Mouse (Mus musculus) cerebellum, adult 11-12 months (tissue): ENCODE measurements around the gene Ubb.
A peak's percentile ranks its signal among the peaks of the same experiment; 100 is the strongest.

ENCODE experiments used
- DNase-seq: peaks from one replicate; pipeline ENCODE4 v3.0.0; 2022

Gene Ubb

GRCm38 (mm10) chr11:62551226-62552119, 502 bp downstream of the Ubb start:
- peak; percentile 89 for DNase-seq

- DNase-seq = no peak
Observed at GRCm38 (mm10) chr11:62553186-62553585, 2.2 kb downstream of the Ubb start.

GRCm38 (mm10) chr11:62553633-62554032, 2.7 kb downstream of the Ubb start:
- no peak for DNase-seq

- no peak for DNase-seq
Observed at GRCm38 (mm10) chr11:62554163-62554855, 3.3 kb downstream of the Ubb start.

GRCm38 (mm10) chr11:62554934-62555517, 4.1 kb downstream of the Ubb start:
- DNase-seq = no peak

- DNase-seq = no peak
Observed at GRCm38 (mm10) chr11:62555896-62556412, 5.0 kb downstream of the Ubb start.

- DNase-seq = no peak
Observed at GRCm38 (mm10) chr11:62557205-62557604, 6.2 kb downstream of the Ubb start.

- DNase-seq = no peak
Observed at GRCm38 (mm10) chr11:62558152-62558551, 7.2 kb downstream of the Ubb start.

GRCm38 (mm10) chr11:62558961-62559646, 8.1 kb downstream of the Ubb start:
- DNase-seq = no peak

- no peak for DNase-seq
Observed at GRCm38 (mm10) chr11:62560463-62561016, 9.6 kb downstream of the Ubb start.

- no peak for DNase-seq
Observed at GRCm38 (mm10) chr11:62563590-62563989, 12.6 kb downstream of the Ubb start.

GRCm38 (mm10) chr11:62565747-62566146, 14.8 kb downstream of the Ubb start:
- no peak for DNase-seq

- no peak for DNase-seq
Observed at GRCm38 (mm10) chr11:62566211-62566610, 15.2 kb downstream of the Ubb start.

GRCm38 (mm10) chr11:62568300-62568699, 17.3 kb downstream of the Ubb start:
- no peak for DNase-seq

GRCm38 (mm10) chr11:62573959-62574702, 23.2 kb downstream of the Ubb start, which contains the start of gene Trpv2:
Gene Trpv2 (plus strand): TSS chr11:62574486.
- no peak for DNase-seq

- no peak for DNase-seq
Observed at GRCm38 (mm10) chr11:62574703-62575085, 23.7 kb downstream of the Ubb start.

GRCm38 (mm10) chr11:62575297-62575658, 24.3 kb downstream of the Ubb start:
- peak; percentile 84 for DNase-seq

- DNase-seq = peak; percentile 85
Observed at GRCm38 (mm10) chr11:62575659-62576438, 24.9 kb downstream of the Ubb start.

GRCm38 (mm10) chr11:62576530-62577152, 25.7 kb downstream of the Ubb start:
- peak; percentile 32 for DNase-seq

GRCm38 (mm10) chr11:62583031-62583430, 32.1 kb downstream of the Ubb start:
- no peak for DNase-seq
